Mouse (Mus musculus): ENCODE results near the gene Gsg1.

GRCm38 (mm10) chr6:135247861-135248260, 6.3 kb downstream of the Gsg1 start:
- TF ChIP-seq CTCF (IDR thresholded peaks at IDR 0.05; ENCODE audit: extremely low read depth, insufficient read length, insufficient replicate concordance, low read depth, low read length) (no peak), POLR2A (IDR thresholded peaks at IDR 0.05; ENCODE audit: low read depth, low read length) (no peak)
